In the genomic region with DNA sequence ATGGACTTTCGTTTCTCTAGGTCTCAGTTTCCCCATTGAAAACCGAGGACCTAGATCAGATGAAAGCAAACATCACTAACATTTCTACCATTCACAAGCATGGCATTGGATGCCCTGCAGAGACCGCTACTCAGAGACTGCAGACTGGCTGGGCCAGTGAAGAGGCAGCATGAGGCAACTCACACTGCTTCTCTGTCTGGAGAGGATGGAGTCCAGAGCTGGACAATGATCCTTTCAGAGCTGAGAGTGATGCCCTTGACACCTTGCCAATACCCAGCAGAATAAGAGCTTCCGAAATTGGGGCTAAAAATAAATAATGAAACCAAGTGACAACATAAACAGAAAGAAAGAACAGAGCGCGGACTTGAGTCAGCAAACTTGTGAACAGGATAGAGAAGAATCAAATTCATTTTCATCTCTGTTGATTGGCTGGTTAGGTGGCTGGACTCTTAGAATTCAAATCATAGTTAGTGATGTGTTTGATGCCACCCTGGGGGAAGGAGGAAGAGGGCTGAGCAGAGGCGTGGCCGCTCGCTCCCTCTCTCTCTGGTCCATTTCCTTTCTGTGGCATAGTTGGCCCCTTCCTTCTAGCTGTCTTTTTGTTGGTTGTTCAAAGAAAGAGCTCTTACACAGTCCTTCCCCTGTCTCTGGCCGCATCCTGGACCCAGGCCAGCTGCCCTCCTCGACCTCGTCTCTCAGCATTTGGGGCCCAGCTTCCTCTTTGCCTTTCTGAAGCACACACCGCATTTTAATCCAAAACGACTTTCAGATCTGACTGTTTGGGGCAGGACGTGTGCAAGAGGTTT, we compare ENCODE assay signal across 8 mouse cellular contexts.
DNase-seq lines count a peak whose midpoint lies in the region; ATAC-seq lines count a peak whose summit lies in the region.

No protein-coding gene starts in this region.

- H3K27me3 ChIP-seq in kidney, embryonic 14.5 days (ENCODE audit: control insufficient read depth, insufficient read depth, low read length), result no peaks in the 10 kb centered on the region
- H3K27me3 ChIP-seq in hindbrain, embryonic 13.5 days, result no peaks in the 10 kb centered on the region
- no peaks in the 10 kb centered on the region for H3K27me3 ChIP-seq in liver, embryonic 15.5 days

- no peak overlapping the region for H3K4me3 ChIP-seq in kidney, embryonic 14.5 days (ENCODE audit: low read length)
- H3K4me3 ChIP-seq in hindbrain, embryonic 13.5 days, result no peak overlapping the region
- H3K4me3 ChIP-seq in liver, embryonic 15.5 days (replicated peaks), result no peak overlapping the region

- DNase-seq in kidney, adult 8-10 months, result no peak
- DNase-seq in MN1 (ENCODE audit: low spot score), result peak; percentile 48
- DNase-seq in cerebellum, adult 9-11 months, result peak; percentile 45
- DNase-seq in right cerebral cortex, postnatal 36 days (ENCODE audit: low spot score in 2 of 2), result peak; percentile 13 to 18
- no peak for DNase-seq in urinary bladder, adult 2 months (ENCODE audit: low spot score)

- no peaks in the 10 kb centered on the region for H3K36me3 ChIP-seq in kidney, embryonic 14.5 days (ENCODE audit: control insufficient read depth, insufficient read depth, low read length)
- H3K36me3 ChIP-seq in hindbrain, embryonic 13.5 days, result no peaks in the 10 kb centered on the region
- H3K36me3 ChIP-seq in liver, embryonic 15.5 days (replicated peaks), result no peaks in the 10 kb centered on the region

- WGBS in kidney, embryonic 14.5 days, result 58% methylated on average over 15 of the region's 15 CpGs
- WGBS in hindbrain, embryonic 13.5 days, result 44% methylated on average over 15 of the region's 15 CpGs
- 31% methylated on average over 15 of the region's 15 CpGs for WGBS in liver, embryonic 15.5 days (ENCODE audit: insufficient replicate concordance)

- peaks cover 6% of the 10 kb centered on the region; the same call in 1 of the 2 replicates for H3K4me1 ChIP-seq in kidney, embryonic 14.5 days (ENCODE audit: control insufficient read depth, insufficient read depth, low read length)
- H3K4me1 ChIP-seq in hindbrain, embryonic 13.5 days (replicated peaks), result peaks cover 8% of the 10 kb centered on the region
- no peaks in the 10 kb centered on the region for H3K4me1 ChIP-seq in liver, embryonic 15.5 days (replicated peaks)

- peak overlapping the region; percentile 19; the same call in 1 of the 2 replicates for H3K27ac ChIP-seq in kidney, embryonic 14.5 days (ENCODE audit: low read depth, low read length)
- H3K27ac ChIP-seq in hindbrain, embryonic 13.5 days, result peak overlapping the region; percentile 24; the same call in 1 of the 2 replicates
- no peak overlapping the region for H3K27ac ChIP-seq in liver, embryonic 15.5 days (replicated peaks)

- peak; percentile 64 for ATAC-seq in kidney, embryonic 14.5 days (ENCODE audit: low FRiP score, low TSS enrichment)
- peak; percentile 92 for ATAC-seq in hindbrain, embryonic 13.5 days (ENCODE audit: low FRiP score)
- 0 out of 2 replicates have a peak, but pooled peaks have one; percentile 12 for ATAC-seq in liver, embryonic 15.5 days (ENCODE audit: insufficient read depth)

- H3K9me3 ChIP-seq in kidney, embryonic 14.5 days (ENCODE audit: control insufficient read depth, low read length), result no peaks in the 10 kb centered on the region
- no peaks in the 10 kb centered on the region for H3K9me3 ChIP-seq in hindbrain, embryonic 13.5 days
- no peaks in the 10 kb centered on the region for H3K9me3 ChIP-seq in liver, embryonic 15.5 days (replicated peaks)

- H3K4me2 ChIP-seq in kidney, embryonic 14.5 days (replicated peaks; ENCODE audit: low read depth, low read length), result no peak overlapping the region
- 0 out of 2 replicates have a peak overlapping the region, but pooled peaks have one; percentile 3 for H3K4me2 ChIP-seq in hindbrain, embryonic 13.5 days
- no peak overlapping the region for H3K4me2 ChIP-seq in liver, embryonic 15.5 days

- H3K9ac ChIP-seq in kidney, embryonic 14.5 days (ENCODE audit: low read depth, low read length), result no peak overlapping the region
- no peak overlapping the region for H3K9ac ChIP-seq in hindbrain, embryonic 13.5 days
- H3K9ac ChIP-seq in liver, embryonic 15.5 days, result no peak overlapping the region

Comparison
In these comparisons a context has a peak if more than half of its experiments do, and no peak if none do; other contexts are left out.
1. ATAC-seq: peak in every context shown above with its lines; median percentile 92 in hindbrain, embryonic 13.5 days; 64 in kidney, embryonic 14.5 days; 12 in liver, embryonic 15.5 days.
2. DNase-seq: peak in MN1 (single experiment), cerebellum, adult 9-11 months (single experiment) and right cerebral cortex, postnatal 36 days (2 of 2); none in kidney, adult 8-10 months (0 of 2) and urinary bladder, adult 2 months (single experiment).